Mouse (Mus musculus): ENCODE measurements around the gene Actc1. TPM values are rescaled to one million over a fixed set of nuclear protein-coding genes. Genes with fewer than 3 reads are reported as not detected.

Gene Actc1
- total RNA-seq (2021): over 10,000 TPM; 16,244 to 16,268 TPM

DNA sequence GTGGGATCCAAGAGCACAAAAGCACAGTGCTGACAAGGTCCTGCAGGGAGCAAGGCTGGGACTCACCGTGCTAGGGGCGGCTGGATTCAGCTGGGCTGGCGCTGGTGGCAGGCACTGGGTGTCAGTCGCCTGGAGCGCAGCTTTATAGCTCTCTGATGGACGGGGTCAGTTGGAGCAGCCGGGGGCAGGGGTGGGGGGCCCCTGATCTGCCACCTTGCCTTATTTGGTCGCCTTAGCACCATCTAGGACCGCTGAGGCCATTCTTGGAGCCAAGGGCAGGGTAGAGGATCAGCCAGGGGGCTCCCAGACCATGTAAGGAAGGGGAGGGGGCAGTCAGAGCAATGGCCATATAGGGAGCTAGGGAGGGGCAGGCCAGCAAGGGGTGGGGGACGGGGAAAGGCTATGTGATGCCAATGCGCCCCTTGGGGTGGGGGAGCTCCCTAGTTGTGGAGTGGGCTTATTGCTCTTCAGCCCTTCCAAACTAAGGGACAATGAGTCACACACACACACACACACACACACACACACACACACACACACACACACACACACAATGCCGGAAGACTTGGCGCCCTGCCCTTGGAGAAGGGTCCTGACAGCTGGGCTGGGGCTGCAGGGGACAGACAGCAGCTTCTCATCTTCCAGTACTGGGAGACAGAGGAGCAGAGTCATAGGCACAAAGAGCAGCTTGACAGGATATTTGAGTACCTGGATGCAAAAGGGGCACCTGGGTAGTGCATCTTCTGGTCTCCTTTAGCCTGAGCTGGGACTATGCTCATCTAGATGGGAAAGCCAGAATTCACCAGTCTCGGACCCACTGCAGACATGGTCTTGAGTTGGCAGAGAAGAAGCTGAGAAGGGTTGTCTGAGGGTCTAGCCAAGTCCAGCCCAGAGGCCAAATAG, at the start of gene Actc1:
Actc1 (minus strand) TSS at position 853 of the 903 bp plus-strand sequence.
- intact Hi-C loops (cut with DNase I): no loop called here
- DNase-seq (ENCODE audit: low spot score): peak; percentile 44

GRCm38 (mm10) chr2:114102471-114102870, 49.1 kb upstream of the Actc1 start:
- intact Hi-C loops (cut with DNase I): no loop called here
- DNase-seq (ENCODE audit: low spot score): no peak

DNA sequence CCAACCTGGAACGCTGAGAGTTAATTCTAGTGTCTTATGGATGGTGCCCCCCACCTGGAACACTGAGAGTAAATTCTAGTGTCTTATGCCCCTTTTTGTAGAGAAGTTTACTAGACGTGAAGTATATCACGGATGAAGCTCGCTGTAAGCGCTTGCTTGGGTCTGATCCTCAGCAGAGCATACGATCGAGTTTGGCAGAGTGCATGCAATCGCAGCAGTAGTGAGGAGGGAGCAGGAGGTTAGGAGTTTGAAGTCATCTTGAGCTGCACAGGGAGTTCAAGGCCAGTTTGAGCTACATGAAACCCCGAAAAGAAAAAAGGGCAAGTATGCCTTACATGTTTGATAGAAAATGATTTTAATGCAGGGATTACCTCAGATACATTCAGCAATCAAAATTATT, 47.5 kb upstream of the Actc1 start:
- DNase-seq (ENCODE audit: low spot score): no peak
- intact Hi-C loops (cut with DNase I): no loop called here

DNA sequence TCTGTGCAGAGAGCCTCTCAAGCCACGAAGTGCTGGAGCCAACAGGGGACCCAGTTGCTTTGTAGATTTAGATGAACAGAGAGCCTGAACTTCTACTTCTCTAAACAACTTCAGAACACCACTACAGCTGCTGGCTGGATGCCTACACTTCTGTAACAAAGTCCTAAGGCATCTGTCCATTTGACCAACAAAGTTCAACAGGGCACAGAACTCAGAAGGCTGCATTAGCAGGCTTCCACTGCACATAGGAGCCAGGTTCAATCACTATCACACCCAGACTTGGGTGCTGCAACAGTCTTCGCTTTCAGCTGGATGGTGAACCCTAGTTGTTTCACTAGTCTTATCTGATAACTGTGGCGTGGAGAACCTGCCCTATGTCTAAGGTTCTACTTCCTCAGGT, 46.5 kb upstream of the Actc1 start:
- intact Hi-C loops (cut with DNase I): no loop called here
- DNase-seq (ENCODE audit: low spot score): no peak

DNA sequence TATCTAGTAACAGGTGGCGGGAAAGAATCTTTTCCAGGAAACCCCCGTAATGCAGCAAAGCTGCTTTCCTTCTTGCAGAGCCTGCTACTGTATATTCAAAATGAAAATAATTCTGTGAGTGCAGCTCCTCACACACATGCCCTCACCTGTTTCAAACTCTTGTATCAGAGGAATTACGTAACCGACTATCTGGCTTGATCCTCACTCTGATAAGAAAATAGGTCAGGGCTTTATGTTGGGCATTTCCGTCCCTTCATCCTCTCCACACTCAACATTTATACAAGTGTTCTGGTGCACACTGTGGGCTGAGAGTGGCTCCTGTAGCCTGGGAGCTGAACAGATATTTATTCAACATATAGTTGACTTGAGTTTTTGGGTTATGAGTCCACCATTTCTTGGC, 45.8 kb upstream of the Actc1 start:
- no peak for DNase-seq (ENCODE audit: low spot score)
- intact Hi-C loops (cut with DNase I): no loop called here

DNA sequence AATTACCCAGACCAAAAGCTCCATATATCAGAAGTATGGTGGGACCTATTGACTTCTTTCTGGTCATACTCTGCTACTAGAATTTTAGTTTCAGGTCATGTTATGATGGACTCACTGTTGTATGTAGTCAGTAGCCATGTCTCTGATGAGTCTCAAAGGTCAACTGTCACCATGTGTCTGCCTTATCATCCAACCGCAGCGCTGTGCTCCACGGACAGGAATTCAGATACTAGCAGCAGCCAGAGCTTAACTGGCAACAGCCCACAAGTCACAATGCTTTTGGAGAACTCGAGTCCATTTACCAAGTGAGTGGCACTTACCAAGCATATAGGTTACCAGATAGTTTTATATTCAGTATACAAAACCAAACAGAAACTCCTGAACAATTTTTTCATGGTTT, 44.3 kb upstream of the Actc1 start:
- intact Hi-C loops (cut with DNase I): no loop called here
- DNase-seq (ENCODE audit: low spot score): no peak

DNA sequence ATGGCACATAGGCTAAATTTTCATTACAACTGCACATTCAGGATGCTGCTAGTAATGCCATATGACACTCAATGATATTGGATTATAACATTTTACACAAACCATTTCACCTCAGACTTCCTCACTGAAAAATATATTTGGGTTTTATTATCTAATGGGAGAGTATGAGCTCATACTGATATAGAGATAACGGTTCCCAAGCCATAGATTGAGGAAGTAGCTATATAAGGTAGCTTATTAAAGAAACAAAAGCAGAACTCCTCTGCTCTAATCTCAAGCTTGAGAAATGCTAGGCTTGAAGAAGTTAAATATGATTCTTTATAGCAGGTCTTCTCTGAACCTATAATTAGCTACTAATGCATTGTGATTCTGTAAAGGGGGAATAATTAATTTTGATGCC, 43.2 kb upstream of the Actc1 start:
- intact Hi-C loops (cut with DNase I): no loop called here
- DNase-seq (ENCODE audit: low spot score): no peak

DNA sequence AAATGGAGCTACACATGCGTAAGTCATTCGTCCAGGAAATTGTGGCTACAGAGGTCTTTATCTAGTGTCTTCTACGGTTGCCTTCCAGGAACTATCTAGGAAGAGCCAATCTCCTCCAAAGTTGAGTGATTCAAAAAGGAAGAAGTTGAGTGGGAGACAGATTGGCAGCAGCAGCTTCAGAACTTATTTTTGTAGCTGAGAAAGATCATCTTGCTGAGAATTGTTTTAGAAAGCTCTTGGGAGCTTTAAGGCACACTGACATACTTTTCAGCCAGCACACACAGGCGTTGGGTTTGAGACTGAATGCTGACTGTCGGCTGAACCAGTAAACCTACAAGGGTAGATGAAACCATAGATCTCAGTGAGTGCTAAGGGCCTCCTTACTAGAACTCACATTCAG, 42.0 kb upstream of the Actc1 start:
- intact Hi-C loops (cut with DNase I): no loop called here
- no peak for DNase-seq (ENCODE audit: low spot score)

- DNase-seq (ENCODE audit: low spot score): no peak
- intact Hi-C loops (cut with DNase I): no loop called here
Measured at GRCm38 (mm10) chr2:114094696-114095095, 41.3 kb upstream of the Actc1 start.

- no peak for DNase-seq (ENCODE audit: low spot score)
- intact Hi-C loops (cut with DNase I): no loop called here
Measured at GRCm38 (mm10) chr2:114093577-114093976, 40.2 kb upstream of the Actc1 start.

- no peak for DNase-seq (ENCODE audit: low spot score)
- intact Hi-C loops (cut with DNase I): no loop called here
Measured at GRCm38 (mm10) chr2:114089862-114090261, 36.5 kb upstream of the Actc1 start.

DNA sequence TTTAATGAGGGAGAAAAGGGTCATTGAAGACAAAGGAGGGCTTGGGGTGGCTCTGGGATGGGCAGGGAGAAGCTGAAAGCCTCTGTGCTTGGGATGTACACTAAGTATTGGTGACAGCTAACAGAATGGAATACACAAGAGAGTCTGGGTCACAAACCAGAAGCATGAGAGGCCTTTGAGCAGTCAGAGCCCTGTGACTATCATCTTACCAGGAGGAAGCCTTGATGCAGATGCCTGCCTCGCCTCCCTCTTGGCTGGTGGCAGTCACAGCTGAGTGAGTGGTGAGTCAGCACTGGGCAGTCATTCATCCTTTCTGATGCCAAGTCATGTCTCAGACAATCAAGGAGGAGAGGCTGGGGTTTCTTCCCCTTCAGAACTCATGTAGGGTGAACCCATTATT, 33.9 kb upstream of the Actc1 start:
- no peak for DNase-seq (ENCODE audit: low spot score)
- intact Hi-C loops (cut with DNase I): no loop called here

GRCm38 (mm10) chr2:114071876-114072275, 18.5 kb upstream of the Actc1 start:
- intact Hi-C loops (cut with DNase I): loop anchor here (5.0 kb wide), 1 partner anchor 60 kb away; no protein-coding TSS in a partner anchor
- no peak for DNase-seq (ENCODE audit: low spot score)

- DNase-seq (ENCODE audit: low spot score): no peak
- intact Hi-C loops (cut with DNase I): no loop called here
Measured at GRCm38 (mm10) chr2:114066226-114066625, 12.9 kb upstream of the Actc1 start.

DNA sequence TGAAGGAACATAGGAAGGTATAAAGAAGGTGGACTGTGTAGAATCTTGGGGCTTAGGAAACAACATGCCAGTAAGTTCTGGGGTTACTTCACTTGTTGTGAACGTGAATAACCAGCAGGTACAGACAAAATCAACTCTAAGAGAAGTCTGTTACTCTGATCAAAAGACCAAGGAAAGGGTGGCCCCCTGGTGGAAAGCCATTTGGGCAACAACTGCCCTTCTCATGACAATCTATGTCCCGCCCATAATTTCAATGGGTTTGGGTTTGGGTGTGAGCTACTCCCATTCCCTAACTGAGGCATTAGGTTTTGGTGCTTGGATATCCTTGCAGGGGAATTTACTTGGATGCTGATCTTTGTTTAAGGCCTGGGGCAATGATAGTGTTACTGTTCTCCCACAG, 10.7 kb upstream of the Actc1 start:
- no peak for DNase-seq (ENCODE audit: low spot score)
- intact Hi-C loops (cut with DNase I): no loop called here

- intact Hi-C loops (cut with DNase I): no loop called here
Measured at GRCm38 (mm10) chr2:114060071-114060591, 6.8 kb upstream of the Actc1 start.

DNA sequence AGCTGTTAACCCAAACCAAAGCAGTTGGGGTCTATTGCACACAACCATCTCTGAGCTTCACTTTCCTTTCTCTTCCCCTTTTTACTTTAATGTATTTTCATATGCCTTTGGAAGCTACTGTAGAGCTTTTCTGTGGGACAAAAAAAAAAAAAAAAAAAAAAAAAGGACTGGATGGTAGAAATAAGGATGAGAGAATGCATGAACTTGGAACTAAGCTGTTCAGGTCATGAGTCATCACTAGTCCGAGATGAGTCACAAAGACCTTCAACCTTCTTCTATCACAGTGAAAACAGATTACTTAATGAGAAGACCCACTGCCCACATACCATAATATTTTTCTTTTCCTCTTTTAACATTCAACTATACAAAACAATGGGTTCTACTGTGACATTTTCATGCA, 6.3 kb upstream of the Actc1 start:
- DNase-seq (ENCODE audit: low spot score): no peak
- intact Hi-C loops (cut with DNase I): loop anchor here (5.0 kb wide), 1 partner anchor 73 kb away; no protein-coding TSS in a partner anchor

More at GRCm38 (mm10) chr2:114060071-114060591, 6.8 kb upstream of the Actc1 start:
- no peak for DNase-seq (ENCODE audit: low spot score)

GRCm38 (mm10) chr2:114058226-114058796, 5.0 kb upstream of the Actc1 start:
- DNase-seq (ENCODE audit: low spot score): no peak
- intact Hi-C loops (cut with DNase I): loop anchor here (5.0 kb wide), 1 partner anchor 74 kb away; no protein-coding TSS in a partner anchor

DNA sequence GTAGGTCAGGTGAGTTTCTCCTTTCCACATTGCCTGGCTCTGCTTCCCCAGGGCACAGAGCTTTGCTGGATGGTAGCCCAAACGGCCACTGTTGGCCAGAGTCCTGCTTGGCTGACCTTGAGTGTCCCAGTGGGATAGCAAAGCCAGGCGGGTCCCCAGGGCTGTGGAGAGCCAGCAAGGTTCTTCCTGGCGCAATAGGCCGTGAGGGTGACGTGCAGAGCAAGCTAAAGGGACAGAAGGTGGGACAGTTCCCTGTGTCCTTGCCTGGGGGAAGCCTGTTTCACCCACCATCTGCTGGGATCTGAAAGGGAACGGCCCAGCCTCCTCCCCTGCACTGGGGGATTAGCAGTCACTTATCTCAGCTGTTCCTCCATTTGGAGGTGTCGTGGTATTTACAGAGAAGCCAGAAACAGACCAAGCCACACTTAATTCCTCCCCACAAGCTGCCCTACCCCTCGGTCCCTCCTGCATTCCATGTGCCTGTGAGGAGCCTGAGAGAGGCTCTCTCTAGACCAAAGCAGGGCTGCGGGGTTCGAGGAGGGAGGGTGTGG, 4.0 kb upstream of the Actc1 start:
- DNase-seq (ENCODE audit: low spot score): peak; percentile 62
- intact Hi-C loops (cut with DNase I): loop anchor here (5.0 kb wide), 1 partner anchor 75 kb away; no protein-coding TSS in a partner anchor

DNA sequence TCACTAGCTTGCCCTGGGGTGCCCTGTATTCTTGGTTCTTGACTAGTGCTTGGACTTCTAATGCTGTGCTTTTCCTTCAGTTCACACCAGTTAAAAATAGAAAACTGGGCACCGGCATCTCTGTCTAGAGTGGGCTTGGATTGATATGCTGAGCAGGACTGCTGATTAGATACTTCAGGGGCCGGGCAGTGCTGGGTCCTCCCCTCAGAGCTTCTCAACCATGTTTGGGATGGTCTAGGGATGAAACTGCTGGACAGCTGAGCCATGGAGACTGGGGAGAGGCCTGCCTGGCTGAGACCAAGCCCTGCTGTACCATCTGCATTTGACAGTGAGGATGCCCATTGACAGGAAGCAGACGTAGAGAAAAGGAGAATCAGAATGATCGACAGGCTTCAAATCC, 781 bp upstream of the Actc1 start:
- intact Hi-C loops (cut with DNase I): no loop called here

GRCm38 (mm10) chr2:114051871-114052241, 1.5 kb downstream of the Actc1 start:
- intact Hi-C loops (cut with DNase I): no loop called here
- DNase-seq (ENCODE audit: low spot score): no peak

More for the DNA sequence above, 781 bp upstream of the Actc1 start:
- DNase-seq (ENCODE audit: low spot score): peak; percentile 35
